Mouse (Mus musculus): ENCODE data around the gene Gm20883. TPM values are rescaled to one million over a fixed set of nuclear protein-coding genes. Genes with fewer than 3 reads are reported as not detected.
"Not testable (repeated sequence)": the region's sequence is repeated elsewhere in the genome, so short reads cannot be mapped to it uniquely, and the experiment has no call there.

Gm20883 gene
- not detected for total RNA-seq (2021)
- long read RNA-seq, experiment 1, result 0 reads
- long read RNA-seq, experiment 2, result 0 reads

DNA sequence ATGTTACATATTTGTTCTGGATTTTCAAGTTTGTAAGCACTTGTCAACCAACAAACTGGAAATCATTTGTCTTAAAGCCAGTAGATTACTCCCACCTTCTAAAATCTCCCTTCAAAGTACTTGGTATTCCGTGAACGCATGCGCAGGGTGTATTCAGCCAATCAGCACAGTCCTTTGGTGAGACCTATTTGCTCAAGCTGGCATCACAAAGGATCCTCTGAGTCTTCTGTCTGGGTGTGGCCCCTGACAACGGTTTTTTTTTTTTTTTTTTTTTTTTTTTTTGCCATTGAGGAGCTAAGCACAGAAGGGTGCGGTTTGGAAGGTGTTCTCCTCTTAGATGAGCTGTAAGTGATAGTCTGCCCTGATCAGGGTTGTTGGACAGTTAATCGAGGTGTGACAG, at the start of gene Gm20883:
Gene Gm20883 (plus strand): TSS at position 301 of the 400 bp plus-strand sequence.
- DNase-seq (ENCODE audit: low spot score in 2 of 2), result not testable (repeated sequence)
